Mouse (Mus musculus) ovary, postnatal 36 days (tissue): Measurements from ENCODE around the gene St7.

Source experiments
- DNase-seq: peaks from one replicate; pipeline ENCODE4 v3.0.0; 2022; ENCODE audit warnings: low spot score, mixed read lengths

Gene St7

GRCm38 (mm10) chr6:17824735-17825134 lies 132.0 kb downstream of the St7 start:
- DNase-seq: no peak

GRCm38 (mm10) chr6:17828382-17828781 lies 135.6 kb downstream of the St7 start:
- DNase-seq: no peak

- DNase-seq: no peak
Measured at GRCm38 (mm10) chr6:17829981-17830380, 137.2 kb downstream of the St7 start.

- peak; percentile 49 for DNase-seq
Measured at GRCm38 (mm10) chr6:17834493-17834892, 141.8 kb downstream of the St7 start.

DNA sequence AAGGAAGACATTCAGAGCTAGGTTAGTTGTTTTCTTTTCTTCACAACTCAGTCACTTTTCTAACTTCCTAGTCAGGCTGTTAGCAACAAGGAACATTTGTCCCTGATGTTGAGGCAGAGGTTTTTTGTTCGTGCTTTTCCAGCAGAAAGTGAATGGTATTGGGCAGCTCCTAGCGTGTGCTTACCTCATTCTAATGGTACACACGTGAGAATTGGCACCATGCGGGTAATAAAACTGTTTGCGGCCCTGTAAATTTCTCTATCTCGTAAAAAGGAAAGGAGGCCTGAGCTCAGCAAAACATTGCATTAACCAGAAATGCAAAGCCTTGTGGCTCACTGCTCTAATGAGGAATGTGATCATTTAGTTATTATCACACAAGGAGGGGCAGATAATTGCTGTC lies 143.0 kb downstream of the St7 start:
- DNase-seq: no peak

DNA sequence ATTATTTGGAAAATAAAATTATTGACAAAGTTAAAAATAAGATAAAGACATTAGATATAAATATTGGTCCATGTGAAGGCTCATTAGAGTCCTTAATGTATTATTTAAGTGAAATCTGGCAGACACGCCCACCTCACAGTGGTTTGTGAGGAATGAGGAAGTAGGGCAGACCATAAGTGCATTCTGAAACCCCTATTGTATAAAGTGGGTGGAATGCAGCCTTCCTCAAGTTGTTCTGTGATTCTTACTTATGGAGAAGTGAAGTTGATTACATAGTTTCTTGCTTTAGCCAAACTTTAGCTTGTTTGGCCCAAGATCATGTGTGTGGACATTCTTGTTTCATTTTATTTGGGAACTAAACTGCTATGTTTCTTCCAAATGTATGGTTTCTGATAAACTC lies 144.9 kb downstream of the St7 start:
- no peak for DNase-seq

DNA sequence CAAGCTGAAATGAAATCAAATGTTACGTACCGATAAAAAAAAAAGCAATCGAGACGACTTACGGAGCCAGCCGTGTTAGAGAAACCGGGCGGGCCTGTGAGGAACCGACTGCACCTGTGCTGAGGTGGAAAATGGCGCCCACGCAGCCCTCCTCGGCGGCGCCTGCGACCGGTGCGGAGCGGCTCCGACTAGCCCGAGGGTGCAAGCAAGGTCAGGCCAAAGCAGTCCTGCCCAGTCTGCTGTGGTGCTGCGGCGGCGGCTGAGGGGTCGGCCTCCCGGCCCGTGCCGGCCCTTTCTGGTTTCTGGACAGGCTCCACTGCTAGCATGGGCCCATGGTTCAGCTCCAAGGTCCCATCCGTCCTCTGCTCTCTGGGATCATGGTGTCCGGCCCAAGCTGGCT lies 147.7 kb downstream of the St7 start:
- DNase-seq: no peak

DNA sequence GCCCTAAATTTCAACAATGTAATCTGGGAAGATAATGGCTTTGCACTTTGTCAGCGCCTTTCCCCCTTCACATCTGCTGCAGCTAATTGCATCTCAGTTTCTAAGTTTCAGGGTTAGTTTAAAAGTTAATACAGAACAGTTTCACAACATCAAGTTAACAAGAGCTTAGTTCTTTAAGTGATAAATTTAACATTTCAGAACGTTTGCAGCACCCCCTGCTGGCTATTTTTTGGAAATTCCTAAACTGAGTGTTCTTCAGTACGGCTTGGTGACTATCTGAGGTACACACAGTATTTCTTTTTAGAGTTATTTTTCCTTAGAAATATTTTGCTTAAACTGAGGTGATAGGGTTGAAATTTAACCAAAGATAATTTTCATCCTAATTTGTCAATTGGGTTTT lies 150.0 kb downstream of the St7 start:
- no peak for DNase-seq

DNA sequence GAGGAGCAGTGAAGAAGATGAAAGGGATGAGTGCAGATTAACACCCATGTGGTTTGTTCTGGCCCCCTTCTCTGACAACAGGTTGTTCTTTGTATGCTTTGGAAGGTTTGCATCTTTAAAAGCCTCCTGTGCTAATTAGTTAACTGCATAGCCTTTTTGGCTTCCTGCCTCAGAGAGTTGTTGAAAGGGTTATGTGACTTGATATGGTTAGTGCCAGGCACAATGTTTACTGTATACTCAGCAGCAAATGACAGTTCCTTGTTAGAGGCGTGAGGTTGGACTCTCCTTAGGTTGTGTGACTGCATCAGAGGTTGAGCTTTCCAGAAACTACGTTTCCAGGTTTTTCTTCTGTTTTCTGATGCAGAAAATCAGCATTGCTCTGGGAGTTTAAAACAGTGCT lies 158.6 kb downstream of the St7 start:
- DNase-seq: no peak

GRCm38 (mm10) chr6:17853587-17854274 lies 161.0 kb downstream of the St7 start:
- DNase-seq: no peak

- DNase-seq: no peak
Measured at GRCm38 (mm10) chr6:17855616-17856015, 162.9 kb downstream of the St7 start.

DNA sequence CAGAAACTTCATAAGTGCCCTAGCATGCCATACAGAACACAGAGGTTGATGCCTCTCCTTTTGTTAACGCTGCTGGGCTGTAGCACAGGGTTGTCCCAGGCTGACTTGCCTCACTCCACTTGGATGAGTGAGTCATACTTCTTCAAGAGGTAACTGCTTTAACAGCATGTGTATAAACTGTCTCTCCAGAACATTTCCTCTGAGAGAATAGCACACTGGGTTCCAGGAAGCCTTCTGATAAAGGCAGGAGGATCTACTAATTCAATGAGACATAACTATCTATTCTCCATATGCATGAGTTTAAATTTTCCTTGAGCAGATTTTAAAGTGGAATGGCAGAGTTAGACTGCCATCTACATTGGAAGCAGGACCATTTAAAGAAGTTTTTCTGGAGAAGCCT lies 166.8 kb downstream of the St7 start:
- DNase-seq: no peak

DNA sequence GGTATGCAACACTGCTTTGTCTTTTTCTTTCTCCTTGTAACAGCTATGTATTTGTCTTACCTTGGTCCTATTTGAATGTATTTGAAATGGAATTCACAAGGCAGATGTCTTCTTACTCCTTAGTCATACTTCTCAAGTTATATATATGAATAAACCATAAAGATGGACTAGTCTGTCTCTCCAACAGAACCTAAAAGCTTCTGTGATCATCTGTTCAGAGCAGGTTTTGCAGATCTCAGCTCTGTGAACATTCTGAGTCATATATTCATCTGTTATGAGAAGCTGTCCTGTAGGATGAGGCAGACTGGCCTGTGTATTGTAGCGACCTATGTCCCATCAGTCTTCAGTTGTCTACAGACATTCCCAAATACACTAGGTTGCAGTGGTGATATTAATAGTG lies 167.7 kb downstream of the St7 start:
- no peak for DNase-seq

DNA sequence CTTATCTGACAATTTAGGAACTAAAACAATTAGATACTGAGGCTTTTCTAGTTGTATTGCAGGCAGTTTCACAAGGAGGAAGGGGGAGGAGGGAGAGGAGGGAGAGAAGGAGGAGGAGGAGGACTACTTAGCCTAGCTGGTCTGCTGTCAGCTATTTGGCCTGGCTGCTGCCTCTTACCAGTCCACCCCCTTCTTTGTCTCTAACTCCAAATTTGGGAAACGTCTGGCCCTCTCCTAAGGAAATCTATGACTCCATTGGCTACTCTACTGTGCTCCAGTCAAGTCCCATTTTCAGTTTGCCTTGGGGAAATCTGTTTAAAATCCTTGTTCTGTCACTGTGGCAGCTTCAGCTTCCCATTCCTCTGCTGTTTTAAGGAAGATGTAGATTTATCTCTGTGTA lies 175.1 kb downstream of the St7 start:
- no peak for DNase-seq

- DNase-seq: no peak
Measured at GRCm38 (mm10) chr6:17871831-17872372, 179.2 kb downstream of the St7 start.

- DNase-seq: no peak
Measured at GRCm38 (mm10) chr6:17875606-17876005, 182.9 kb downstream of the St7 start.

DNA sequence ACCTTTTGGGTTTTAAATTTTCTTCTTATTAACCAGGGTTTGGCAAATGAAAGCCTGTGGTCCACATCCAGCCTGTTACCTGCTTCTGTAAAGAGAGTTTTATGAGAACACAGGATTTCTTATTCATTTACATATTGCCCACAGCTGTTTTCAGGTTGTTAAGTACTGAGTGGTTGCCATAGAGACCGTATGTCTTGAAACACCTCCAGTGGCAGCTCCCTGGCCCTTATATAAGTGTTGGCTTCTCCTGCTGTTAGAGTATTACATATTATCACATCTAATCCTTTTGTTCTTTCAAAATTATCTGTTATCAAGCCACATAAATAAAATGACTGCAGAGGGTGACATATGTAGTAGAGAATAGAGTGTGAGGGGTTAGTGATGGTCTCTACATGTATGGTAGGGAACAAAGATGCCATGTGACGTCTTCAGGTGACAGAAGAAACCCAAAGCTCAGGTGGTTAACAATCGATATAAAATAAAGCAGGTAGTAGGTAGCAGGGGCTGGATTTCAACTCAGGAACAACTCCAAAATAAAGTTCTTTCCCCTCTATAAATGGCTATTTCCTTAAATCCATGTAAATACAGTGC lies 183.4 kb downstream of the St7 start:
- no peak for DNase-seq

GRCm38 (mm10) chr6:17876670-17877179 lies 184.0 kb downstream of the St7 start:
- DNase-seq: no peak

- no peak for DNase-seq
Measured at GRCm38 (mm10) chr6:17882943-17883342, 190.2 kb downstream of the St7 start.

DNA sequence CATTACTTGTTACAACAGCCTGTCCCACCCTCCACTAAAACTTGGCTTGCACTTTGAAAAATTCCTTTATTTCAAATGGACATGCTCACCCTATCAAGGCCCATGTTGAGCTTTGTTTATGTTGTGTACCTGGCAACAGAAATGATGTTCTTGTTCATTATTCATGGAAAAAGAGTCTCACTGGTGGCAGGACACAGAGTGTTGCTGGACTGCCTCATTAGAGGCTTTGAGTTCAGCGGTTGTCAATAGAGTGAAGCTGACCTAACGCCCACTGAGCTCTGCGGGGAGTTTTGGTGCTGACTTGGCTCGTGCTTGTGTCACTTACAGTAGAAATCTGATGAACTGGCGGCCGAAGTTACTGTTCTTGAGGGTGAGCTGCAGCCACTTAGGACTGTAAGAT lies 195.0 kb downstream of the St7 start:
- no peak for DNase-seq

DNA sequence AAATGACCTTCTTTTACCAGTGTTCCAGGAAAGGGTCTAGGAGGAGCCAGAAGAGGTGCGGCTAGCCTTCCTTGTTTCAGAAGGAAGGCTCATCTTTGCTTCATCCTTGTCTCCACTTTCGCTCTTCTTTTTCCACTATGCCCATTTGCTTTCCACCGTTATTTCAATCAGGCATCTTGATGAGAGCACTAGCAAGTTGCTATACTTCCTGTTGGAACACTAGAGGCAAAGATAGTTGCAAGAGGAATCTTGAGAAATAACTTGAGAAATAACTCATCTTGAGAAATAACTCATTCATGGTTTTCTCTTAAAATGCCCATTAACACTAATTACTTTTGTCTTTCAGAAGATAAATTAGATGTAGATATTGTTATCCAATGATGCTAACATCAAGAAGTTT lies 202.8 kb downstream of the St7 start:
- DNase-seq: no peak

- DNase-seq: no peak
Measured at GRCm38 (mm10) chr6:17898539-17898938, 205.8 kb downstream of the St7 start.

DNA sequence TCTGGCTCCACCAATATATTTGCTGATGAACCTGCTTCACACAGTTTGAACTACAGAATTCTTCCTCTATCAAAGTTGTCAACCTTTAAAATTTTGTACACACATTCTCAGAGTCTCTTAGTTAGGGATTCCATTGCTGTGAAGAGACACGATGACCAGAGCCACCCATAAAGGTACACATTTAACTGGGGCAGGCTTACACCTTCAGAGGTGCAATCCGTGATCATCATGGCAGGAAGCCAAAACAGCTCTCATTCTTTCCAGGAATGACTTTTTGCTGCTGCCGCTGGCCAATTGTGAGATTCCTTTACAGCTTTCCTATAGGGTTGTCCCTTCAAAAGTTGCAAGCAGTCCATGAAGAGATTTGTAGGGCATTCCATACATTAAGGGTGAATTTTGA lies 210.6 kb downstream of the St7 start:
- DNase-seq: no peak

DNA sequence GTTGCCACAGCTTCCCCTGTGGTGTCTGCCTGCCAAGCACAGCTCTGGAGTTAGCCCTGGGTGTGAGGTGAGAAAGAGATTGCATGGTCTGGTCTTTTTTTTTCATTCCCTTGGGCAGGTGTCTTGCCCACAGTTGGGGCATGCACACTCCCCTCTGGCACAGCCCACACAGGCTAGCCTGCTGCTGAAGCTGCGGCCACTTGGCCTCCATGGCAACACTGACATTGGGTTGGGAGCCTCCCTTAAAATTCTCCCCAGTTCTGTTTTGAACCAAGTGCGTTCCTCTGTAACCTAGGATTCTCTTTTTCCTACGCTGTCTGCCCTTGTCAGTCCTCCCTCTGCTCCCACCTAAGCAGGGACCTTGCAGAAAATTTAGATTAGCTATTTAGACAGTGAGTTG lies 213.0 kb downstream of the St7 start:
- no peak for DNase-seq
